ENCODE assay signal across 12 mouse cellular contexts in genomic region chr12:111333020-111333605, GRCm38 (mm10). TPM values are rescaled to one million over a fixed set of nuclear protein-coding genes. Genes with fewer than 3 reads are reported as not detected.
A peak's percentile ranks its signal among the peaks of the same experiment; 100 is the strongest.
DNase-seq lines count a peak whose midpoint lies in the region; ATAC-seq lines count a peak whose summit lies in the region.
"Had no signal": no experiment of that assay in that cellular context is flagged by ENCODE, and none has a peak within 500 bp of the region (broad histone marks: within the 10 kb centered on the region; RNA-seq: fewer than 3 reads in every experiment).

No protein-coding gene starts in this region.

- no peak overlapping the region for H3K9ac ChIP-seq in limb, embryonic 12.5 days (replicated peaks)
- no peak overlapping the region for H3K9ac ChIP-seq in kidney, embryonic 14.5 days (ENCODE audit: low read depth, low read length)

- H3K4me3 ChIP-seq in limb, embryonic 12.5 days (replicated peaks), result no peak overlapping the region
- H3K4me3 ChIP-seq in limb, embryonic 10.5 days, result no peak overlapping the region
- H3K4me3 ChIP-seq in kidney, embryonic 14.5 days (ENCODE audit: low read length), result no peak overlapping the region

- DNase-seq in cerebellum, adult 9-10 months, result peak; percentile 66
- DNase-seq in cerebellum, adult 8-10 months, result no peak
- DNase-seq in heart, adult 11 months, result peak; percentile 87
- no peak for DNase-seq in heart, postnatal 4 days
- DNase-seq in limb, embryonic 10.5 days (ENCODE audit: low spot score), result no peak
- DNase-seq in gastrocnemius, postnatal 25 days, result peak; percentile 41
- DNase-seq: adrenal gland, postnatal 10 days; kidney, adult 8-10 months; right cerebral cortex, adult 18-20 months; thymus, postnatal 14 days had no signal

- ATAC-seq in limb, embryonic 12.5 days (ENCODE audit: insufficient number of reproducible peaks, insufficient read depth, low FRiP score, low TSS enrichment, low read depth), result no peak; the same call in 1 of the 2 replicates
- no peak for ATAC-seq in kidney, embryonic 14.5 days (ENCODE audit: low FRiP score, low TSS enrichment)

- H3K27me3 ChIP-seq in limb, embryonic 12.5 days, result no peaks in the 10 kb centered on the region
- H3K27me3 ChIP-seq in limb, embryonic 10.5 days (ENCODE audit: low read depth, poor library complexity, severe bottlenecking), result no peaks in the 10 kb centered on the region
- no peaks in the 10 kb centered on the region for H3K27me3 ChIP-seq in kidney, embryonic 14.5 days (ENCODE audit: control insufficient read depth, insufficient read depth, low read length)

- H3K36me3 ChIP-seq in limb, embryonic 12.5 days, result peaks cover 91% of the 10 kb centered on the region
- peaks cover 94% of the 10 kb centered on the region for H3K36me3 ChIP-seq in limb, embryonic 10.5 days
- H3K36me3 ChIP-seq in kidney, embryonic 14.5 days (ENCODE audit: control insufficient read depth, insufficient read depth, low read length), result peaks cover 71% of the 10 kb centered on the region

- peaks cover 6% of the 10 kb centered on the region for H3K4me1 ChIP-seq in limb, embryonic 12.5 days (replicated peaks)
- peaks cover 8% of the 10 kb centered on the region for H3K4me1 ChIP-seq in limb, embryonic 10.5 days
- no peaks in the 10 kb centered on the region for H3K4me1 ChIP-seq in kidney, embryonic 14.5 days (ENCODE audit: control insufficient read depth, insufficient read depth, low read length)

- WGBS in limb, embryonic 12.5 days, result 65% methylated on average over 15 of the region's 15 CpGs
- 85% methylated on average over 15 of the region's 15 CpGs for WGBS in limb, embryonic 10.5 days
- 66% methylated on average over 15 of the region's 15 CpGs for WGBS in kidney, embryonic 14.5 days

- no peak overlapping the region for H3K4me2 ChIP-seq in limb, embryonic 12.5 days
- H3K4me2 ChIP-seq in kidney, embryonic 14.5 days (replicated peaks; ENCODE audit: low read depth, low read length), result no peak overlapping the region

- no peaks in the 10 kb centered on the region for H3K9me3 ChIP-seq in limb, embryonic 12.5 days
- no peaks in the 10 kb centered on the region for H3K9me3 ChIP-seq in limb, embryonic 10.5 days (replicated peaks)
- no peaks in the 10 kb centered on the region for H3K9me3 ChIP-seq in kidney, embryonic 14.5 days (ENCODE audit: control insufficient read depth, low read length)

- H3K27ac ChIP-seq in limb, embryonic 12.5 days, result 0 out of 2 replicates have a peak overlapping the region, but pooled peaks have one; percentile 5
- H3K27ac ChIP-seq in limb, embryonic 10.5 days, result no peak overlapping the region
- H3K27ac ChIP-seq in kidney, embryonic 14.5 days (ENCODE audit: low read depth, low read length), result no peak overlapping the region

RNA-seq across cellular contexts. Expression of gene Cdc42bpb, which starts 44.4 kb away (rescaled TPM):
- total RNA-seq in heart, postnatal 4 days (2021), result 100 to 1,000 TPM; 112 to 116 TPM
- 25.6 and 32.1 TPM in 2 replicates for polyA plus RNA-seq in limb, embryonic 12.5 days (2016; fragmentation: Nextera tagmentation; extraction: Ambion mirVana)
- 30.4 and 32.0 TPM in 2 replicates for polyA plus RNA-seq in limb, embryonic 10.5 days (2016; fragmentation: Nextera tagmentation; extraction: Ambion mirVana)
- 10 to 100 TPM; 23.6 to 24.9 TPM for total RNA-seq in gastrocnemius, postnatal 25 days (2021)
- polyA plus RNA-seq in kidney, embryonic 14.5 days (2014; fragmentation: Nextera tagmentation; extraction: Ambion mirVana), result 43.4 and 44.3 TPM in 2 replicates

Comparison
In these comparisons a context has a peak if more than half of its experiments do, and no peak if none do; other contexts are left out.
1. DNase-seq: peak in cerebellum, adult 9-10 months (single experiment), heart, adult 11 months (single experiment) and gastrocnemius, postnatal 25 days (single experiment); none in cerebellum, adult 8-10 months (single experiment), heart, postnatal 4 days (single experiment) and limb, embryonic 10.5 days (single experiment).